Mouse (Mus musculus): ENCODE data around the gene Dync1i1. TPM values are rescaled to one million over a fixed set of nuclear protein-coding genes. Genes with fewer than 3 reads are reported as not detected.

The Dync1i1 gene
- polyA plus RNA-seq, 1 experiment, result 0.25 TPM

GRCm38 (mm10) chr6:5855526-5855925, 130.1 kb downstream of the Dync1i1 start:
- no peak for DNase-seq (ENCODE audit: low spot score)

- no peak for DNase-seq (ENCODE audit: low spot score)
Measured at GRCm38 (mm10) chr6:5858371-5858770, 132.9 kb downstream of the Dync1i1 start.

- no peak for DNase-seq (ENCODE audit: low spot score)
Measured at GRCm38 (mm10) chr6:5858901-5859598, 133.6 kb downstream of the Dync1i1 start.

- DNase-seq (ENCODE audit: low spot score), result no peak
Measured at GRCm38 (mm10) chr6:5859630-5860029, 134.2 kb downstream of the Dync1i1 start.

GRCm38 (mm10) chr6:5866091-5866490, 140.7 kb downstream of the Dync1i1 start:
- no peak for DNase-seq (ENCODE audit: low spot score)

GRCm38 (mm10) chr6:5867221-5867620, 141.8 kb downstream of the Dync1i1 start:
- DNase-seq (ENCODE audit: low spot score), result no peak

GRCm38 (mm10) chr6:5871060-5871459, 145.6 kb downstream of the Dync1i1 start:
- no peak for DNase-seq (ENCODE audit: low spot score)

GRCm38 (mm10) chr6:5871581-5872298, 146.3 kb downstream of the Dync1i1 start:
- no peak for DNase-seq (ENCODE audit: low spot score)

- no peak for DNase-seq (ENCODE audit: low spot score)
Measured at GRCm38 (mm10) chr6:5889341-5889740, 163.9 kb downstream of the Dync1i1 start.

GRCm38 (mm10) chr6:5911295-5911694, 185.9 kb downstream of the Dync1i1 start:
- DNase-seq (ENCODE audit: low spot score), result no peak

GRCm38 (mm10) chr6:5915028-5915427, 189.6 kb downstream of the Dync1i1 start:
- DNase-seq (ENCODE audit: low spot score), result no peak

GRCm38 (mm10) chr6:5920670-5921069, 195.2 kb downstream of the Dync1i1 start:
- DNase-seq (ENCODE audit: low spot score), result no peak

- no peak for DNase-seq (ENCODE audit: low spot score)
Measured at GRCm38 (mm10) chr6:5922676-5923075, 197.2 kb downstream of the Dync1i1 start.

GRCm38 (mm10) chr6:5923148-5923547, 197.7 kb downstream of the Dync1i1 start:
- DNase-seq (ENCODE audit: low spot score), result no peak

GRCm38 (mm10) chr6:5930140-5930539, 204.7 kb downstream of the Dync1i1 start:
- DNase-seq (ENCODE audit: low spot score), result no peak

- DNase-seq (ENCODE audit: low spot score), result no peak
Measured at GRCm38 (mm10) chr6:5935587-5936353, 210.3 kb downstream of the Dync1i1 start.

- DNase-seq (ENCODE audit: low spot score), result no peak
Measured at GRCm38 (mm10) chr6:5949812-5950392, 224.5 kb downstream of the Dync1i1 start.

GRCm38 (mm10) chr6:5956316-5956913, 231.0 kb downstream of the Dync1i1 start:
- no peak for DNase-seq (ENCODE audit: low spot score)

GRCm38 (mm10) chr6:5960728-5961127, 235.3 kb downstream of the Dync1i1 start:
- no peak for DNase-seq (ENCODE audit: low spot score)

- no peak for DNase-seq (ENCODE audit: low spot score)
Measured at GRCm38 (mm10) chr6:5961960-5962359, 236.5 kb downstream of the Dync1i1 start.

- no peak for DNase-seq (ENCODE audit: low spot score)
Measured at GRCm38 (mm10) chr6:5966376-5966775, 240.9 kb downstream of the Dync1i1 start.
